ENCODE assay signal across 7 mouse cellular contexts in genomic region chr4:43406162-43406971, GRCm38 (mm10). TPM values are rescaled to one million over a fixed set of nuclear protein-coding genes. Genes with fewer than 3 reads are reported as not detected.
DNase-seq lines count a peak whose midpoint lies in the region; ATAC-seq and TF ChIP-seq lines count a peak whose summit lies in the region.

No protein-coding gene starts in this region.

- peak overlapping the region; percentile 55 for H3K4me3 ChIP-seq in embryonic facial prominence, embryonic 15.5 days (replicated peaks)
- peak overlapping the region; percentile 63 for H3K4me3 ChIP-seq in heart, embryonic 10.5 days
- peak overlapping the region; percentile 55 for H3K4me3 ChIP-seq in limb, embryonic 15.5 days
- peak overlapping the region; percentile 64 for H3K4me3 ChIP-seq in midbrain, postnatal 0 days (ENCODE audit: low read depth, low read length)

- peaks cover 28% of the 10 kb centered on the region for H3K4me1 ChIP-seq in embryonic facial prominence, embryonic 15.5 days
- H3K4me1 ChIP-seq in heart, embryonic 10.5 days = peaks cover 45% of the 10 kb centered on the region
- H3K4me1 ChIP-seq in limb, embryonic 15.5 days = peaks cover 42% of the 10 kb centered on the region
- peaks cover 26% of the 10 kb centered on the region for H3K4me1 ChIP-seq in midbrain, postnatal 0 days (ENCODE audit: insufficient read depth, low read length)

- H3K27me3 ChIP-seq in embryonic facial prominence, embryonic 15.5 days = no peaks in the 10 kb centered on the region
- no peaks in the 10 kb centered on the region for H3K27me3 ChIP-seq in heart, embryonic 10.5 days (ENCODE audit: insufficient read depth, poor library complexity, severe bottlenecking)
- no peaks in the 10 kb centered on the region for H3K27me3 ChIP-seq in limb, embryonic 15.5 days
- no peaks in the 10 kb centered on the region for H3K27me3 ChIP-seq in midbrain, postnatal 0 days (ENCODE audit: insufficient read depth, low read length)

- peak; percentile 93 for ATAC-seq in embryonic facial prominence, embryonic 15.5 days (ENCODE audit: insufficient number of reproducible peaks, low FRiP score, low TSS enrichment, low read depth)
- ATAC-seq in limb, embryonic 15.5 days (ENCODE audit: insufficient number of reproducible peaks, low FRiP score, low TSS enrichment, low read depth) = peak; percentile 92
- ATAC-seq in midbrain, postnatal 0 days (ENCODE audit: low FRiP score) = peak; percentile 96

- peak overlapping the region; percentile 48 for H3K9ac ChIP-seq in embryonic facial prominence, embryonic 15.5 days
- H3K9ac ChIP-seq in limb, embryonic 15.5 days = peak overlapping the region; percentile 52
- peak overlapping the region; percentile 95 for H3K9ac ChIP-seq in midbrain, postnatal 0 days (replicated peaks; ENCODE audit: low read length, poor library complexity, severe bottlenecking)

- WGBS in embryonic facial prominence, embryonic 15.5 days = under 1% methylated on average over 28 of the region's 28 CpGs
- WGBS in heart, embryonic 10.5 days = under 1% methylated on average over 28 of the region's 28 CpGs
- 3% methylated on average over 28 of the region's 28 CpGs for WGBS in limb, embryonic 15.5 days
- WGBS in midbrain, postnatal 0 days = under 1% methylated on average over 27 of the region's 28 CpGs

- H3K36me3 ChIP-seq in embryonic facial prominence, embryonic 15.5 days = no peaks in the 10 kb centered on the region
- H3K36me3 ChIP-seq in heart, embryonic 10.5 days = no peaks in the 10 kb centered on the region
- peaks cover 4% of the 10 kb centered on the region; the same call in 1 of the 2 replicates for H3K36me3 ChIP-seq in limb, embryonic 15.5 days
- H3K36me3 ChIP-seq in midbrain, postnatal 0 days (ENCODE audit: insufficient read depth, low read length) = 0 out of 2 replicates have a peak, but pooled peaks cover 7% of the 10 kb centered on the region

- peak overlapping the region; percentile 90 for H3K27ac ChIP-seq in embryonic facial prominence, embryonic 15.5 days (replicated peaks)
- H3K27ac ChIP-seq in heart, embryonic 10.5 days = peak overlapping the region; percentile 90
- peak overlapping the region; percentile 89 for H3K27ac ChIP-seq in limb, embryonic 15.5 days
- peak overlapping the region; percentile 99 for H3K27ac ChIP-seq in midbrain, postnatal 0 days (ENCODE audit: low read depth, low read length)

- TF ChIP-seq CTCF in midbrain, postnatal 0 days (IDR thresholded peaks at IDR 0.05) = peak; percentile 83

- peak; percentile 81 for DNase-seq in brain, embryonic 18.5 days (ENCODE audit: low read depth, low spot score)
- DNase-seq in heart, embryonic 10.5 days (ENCODE audit: low spot score) = peak; percentile 95
- DNase-seq in kidney, adult 9 months = peak; percentile 82
- DNase-seq in midbrain, postnatal 0 days (ENCODE audit: low spot score) = peak; percentile 96
- peak; percentile 66 for DNase-seq in testis, postnatal 14 days (ENCODE audit: low spot score)

- H3K9me3 ChIP-seq in embryonic facial prominence, embryonic 15.5 days (replicated peaks) = no peaks in the 10 kb centered on the region
- no peaks in the 10 kb centered on the region for H3K9me3 ChIP-seq in heart, embryonic 10.5 days
- no peaks in the 10 kb centered on the region for H3K9me3 ChIP-seq in limb, embryonic 15.5 days
- no peaks in the 10 kb centered on the region for H3K9me3 ChIP-seq in midbrain, postnatal 0 days (ENCODE audit: low read length)

- H3K4me2 ChIP-seq in embryonic facial prominence, embryonic 15.5 days (replicated peaks) = peak overlapping the region; percentile 72
- H3K4me2 ChIP-seq in limb, embryonic 15.5 days = peak overlapping the region; percentile 63
- H3K4me2 ChIP-seq in midbrain, postnatal 0 days (ENCODE audit: low read depth, low read length, poor library complexity, severe bottlenecking) = peak overlapping the region; percentile 72

RNA-seq across cellular contexts. Expression of gene Fam166b, which starts 22.6 kb away (rescaled TPM):
- 0.41 and 0.44 TPM in 2 replicates for polyA plus RNA-seq in embryonic facial prominence, embryonic 15.5 days (2015; fragmentation: Nextera tagmentation; extraction: Ambion mirVana)
- not detected in 2 replicates for polyA plus RNA-seq in heart, embryonic 10.5 days (2016; fragmentation: Nextera tagmentation; extraction: Ambion mirVana)
- polyA plus RNA-seq in limb, embryonic 15.5 days (2015; fragmentation: Nextera tagmentation; extraction: Ambion mirVana) = 0.15 and 0.17 TPM in 2 replicates
- 1.7 and 2.8 TPM in 2 replicates for total RNA-seq in midbrain, postnatal 0 days (2014; rRNA removed)
- 1.6 and 2.2 TPM in 2 replicates for polyA plus RNA-seq in midbrain, postnatal 0 days (2015; fragmentation: Nextera tagmentation; extraction: Ambion mirVana)

RNA-seq across cellular contexts. Expression of gene Rusc2, which starts 24.6 kb away (rescaled TPM):
- 18.2 TPM in 2 replicates for polyA plus RNA-seq in embryonic facial prominence, embryonic 15.5 days (2015; fragmentation: Nextera tagmentation; extraction: Ambion mirVana)
- 9.9 and 11.2 TPM in 2 replicates for polyA plus RNA-seq in heart, embryonic 10.5 days (2016; fragmentation: Nextera tagmentation; extraction: Ambion mirVana)
- 13.9 and 18.0 TPM in 2 replicates for polyA plus RNA-seq in limb, embryonic 15.5 days (2015; fragmentation: Nextera tagmentation; extraction: Ambion mirVana)
- 156 and 200 TPM in 2 replicates for total RNA-seq in midbrain, postnatal 0 days (2014; rRNA removed)
- polyA plus RNA-seq in midbrain, postnatal 0 days (2015; fragmentation: Nextera tagmentation; extraction: Ambion mirVana) = 77.7 and 78.9 TPM in 2 replicates

RNA-seq across cellular contexts. Expression of gene Tesk1, which starts 35.4 kb away (rescaled TPM):
- polyA plus RNA-seq in embryonic facial prominence, embryonic 15.5 days (2015; fragmentation: Nextera tagmentation; extraction: Ambion mirVana) = 9.2 and 9.3 TPM in 2 replicates
- polyA plus RNA-seq in heart, embryonic 10.5 days (2016; fragmentation: Nextera tagmentation; extraction: Ambion mirVana) = 5.0 and 6.3 TPM in 2 replicates
- 4.8 and 7.7 TPM in 2 replicates for polyA plus RNA-seq in limb, embryonic 15.5 days (2015; fragmentation: Nextera tagmentation; extraction: Ambion mirVana)
- total RNA-seq in midbrain, postnatal 0 days (2014; rRNA removed) = 141 and 184 TPM in 2 replicates
- 17.2 and 18.9 TPM in 2 replicates for polyA plus RNA-seq in midbrain, postnatal 0 days (2015; fragmentation: Nextera tagmentation; extraction: Ambion mirVana)

RNA-seq across cellular contexts. Expression of gene Cd72, which starts 48.1 kb away (rescaled TPM):
- 3.1 and 3.8 TPM in 2 replicates for polyA plus RNA-seq in embryonic facial prominence, embryonic 15.5 days (2015; fragmentation: Nextera tagmentation; extraction: Ambion mirVana)
- 0.70 and 1.4 TPM in 2 replicates for polyA plus RNA-seq in heart, embryonic 10.5 days (2016; fragmentation: Nextera tagmentation; extraction: Ambion mirVana)
- polyA plus RNA-seq in limb, embryonic 15.5 days (2015; fragmentation: Nextera tagmentation; extraction: Ambion mirVana) = 4.1 and 4.2 TPM in 2 replicates
- total RNA-seq in midbrain, postnatal 0 days (2014; rRNA removed) = not detected in 2 replicates
- polyA plus RNA-seq in midbrain, postnatal 0 days (2015; fragmentation: Nextera tagmentation; extraction: Ambion mirVana) = 5.2 and 5.4 TPM in 2 replicates

Comparison
In these comparisons a context has a peak if more than half of its experiments do, and no peak if none do; other contexts are left out.
1. Peak in every context shown above with its lines: DNase-seq, ATAC-seq, H3K4me3 ChIP-seq and H3K27ac ChIP-seq.